Comparison of ENCODE assay signal across 8 mouse cellular contexts in genomic region chr14:24646239-24646848, GRCm38 (mm10).
DNase-seq lines count a peak whose midpoint lies in the region; ATAC-seq lines count a peak whose summit lies in the region.

No protein-coding gene starts in this region.

- H3K36me3 ChIP-seq in forebrain, embryonic 13.5 days (ENCODE audit: poor library complexity, severe bottlenecking), result no peaks in the 10 kb centered on the region
- H3K36me3 ChIP-seq in midbrain, embryonic 14.5 days (ENCODE audit: control insufficient read depth, insufficient read depth, low read length), result no peaks in the 10 kb centered on the region

- H3K9me3 ChIP-seq in forebrain, embryonic 13.5 days (replicated peaks), result no peaks in the 10 kb centered on the region
- H3K9me3 ChIP-seq in midbrain, embryonic 14.5 days (ENCODE audit: control insufficient read depth, low read length), result no peaks in the 10 kb centered on the region

- H3K27me3 ChIP-seq in forebrain, embryonic 13.5 days, result no peaks in the 10 kb centered on the region
- H3K27me3 ChIP-seq in midbrain, embryonic 14.5 days (ENCODE audit: control insufficient read depth, insufficient read depth, low read length), result no peaks in the 10 kb centered on the region

- peak overlapping the region; percentile 57 for H3K27ac ChIP-seq in forebrain, embryonic 13.5 days
- H3K27ac ChIP-seq in midbrain, embryonic 14.5 days (replicated peaks; ENCODE audit: low read depth, low read length), result peak overlapping the region; percentile 46; the same call in 1 of the 2 replicates

- H3K4me1 ChIP-seq in forebrain, embryonic 13.5 days, result peaks cover 65% of the 10 kb centered on the region
- H3K4me1 ChIP-seq in midbrain, embryonic 14.5 days (ENCODE audit: control insufficient read depth, insufficient read depth, low read length), result peaks cover 17% of the 10 kb centered on the region

- 87% methylated on average over 6 of the region's 6 CpGs for WGBS in forebrain, embryonic 13.5 days
- WGBS in midbrain, embryonic 14.5 days, result 88% methylated on average over 6 of the region's 6 CpGs

- H3K9ac ChIP-seq in forebrain, embryonic 13.5 days, result 0 out of 2 replicates have a peak overlapping the region, but pooled peaks have one; percentile 17
- no peak overlapping the region for H3K9ac ChIP-seq in midbrain, embryonic 14.5 days (replicated peaks; ENCODE audit: low read length)

- H3K4me3 ChIP-seq in forebrain, embryonic 13.5 days, result no peak overlapping the region
- H3K4me3 ChIP-seq in midbrain, embryonic 14.5 days (replicated peaks; ENCODE audit: low read depth, low read length), result no peak overlapping the region

- no peak overlapping the region for H3K4me2 ChIP-seq in forebrain, embryonic 13.5 days
- H3K4me2 ChIP-seq in midbrain, embryonic 14.5 days (ENCODE audit: low read length), result no peak overlapping the region

- peak; percentile 17 for DNase-seq in kidney, postnatal 14 days
- no peak for DNase-seq in kidney, adult 18-20 months
- DNase-seq in brain, adult 2 months (ENCODE audit: low read depth, low spot score), result peak; percentile 69
- DNase-seq in midbrain, embryonic 14.5 days, result peak; percentile 81
- no peak for DNase-seq in spleen, adult 12 weeks (ENCODE audit: low spot score)
- no peak for DNase-seq in ovary, postnatal 14 days (ENCODE audit: low spot score)
- DNase-seq in cerebellum, adult 8-10 months, result no peak

- no peak for ATAC-seq in forebrain, embryonic 13.5 days
- no peak for ATAC-seq in midbrain, embryonic 14.5 days (ENCODE audit: low FRiP score, low TSS enrichment)

Comparison
In these comparisons a context has a peak if more than half of its experiments do, and no peak if none do; other contexts are left out.
1. DNase-seq: peak in kidney, postnatal 14 days (single experiment), brain, adult 2 months (single experiment) and midbrain, embryonic 14.5 days (single experiment); none in kidney, adult 18-20 months (single experiment), spleen, adult 12 weeks (single experiment), ovary, postnatal 14 days (single experiment) and cerebellum, adult 8-10 months (single experiment).